In the genomic region with DNA sequence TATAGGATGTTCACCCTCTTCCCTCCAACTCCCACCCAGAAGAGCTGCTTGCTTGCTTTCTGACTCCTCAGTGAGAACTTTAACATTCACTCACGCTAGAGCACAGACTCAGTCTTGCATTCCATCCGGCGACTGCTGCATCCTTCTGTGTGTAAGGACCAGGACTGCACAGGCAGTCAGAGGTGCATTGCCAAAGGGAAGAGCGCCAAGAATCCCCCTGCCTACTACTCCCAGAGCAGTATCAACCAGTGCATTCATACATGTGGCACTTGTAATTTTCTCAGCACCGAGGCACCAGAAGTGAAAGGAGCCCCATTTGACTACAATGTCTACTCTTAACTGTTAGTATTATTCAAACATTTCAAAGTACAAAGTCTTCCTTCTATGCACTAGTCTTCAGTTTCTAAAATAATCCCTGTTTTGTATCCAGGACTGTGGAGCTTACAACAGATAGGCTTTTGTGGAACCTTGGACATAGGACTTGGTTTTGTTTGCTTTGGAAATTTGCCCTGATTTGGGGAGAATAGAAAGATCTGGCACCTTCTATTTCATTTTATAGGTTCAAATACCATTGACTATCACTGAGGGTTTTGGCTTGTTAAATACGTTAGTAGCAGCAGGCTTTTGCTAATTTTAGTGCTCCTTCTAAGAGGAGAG, we compare ENCODE assay signal across 12 mouse cellular contexts.
A peak's percentile ranks its signal among the peaks of the same experiment; 100 is the strongest.
DNase-seq lines count a peak whose midpoint lies in the region; ATAC-seq and TF ChIP-seq lines count a peak whose summit lies in the region.
"Had no signal": no experiment of that assay in that cellular context is flagged by ENCODE, and none has a peak within 500 bp of the region (broad histone marks: within the 10 kb centered on the region; RNA-seq: fewer than 3 reads in every experiment).

No protein-coding gene starts in this region.

- H3K9me3 ChIP-seq in heart, postnatal 0 days (replicated peaks; ENCODE audit: control insufficient read depth, low read length), result no peaks in the 10 kb centered on the region
- H3K9me3 ChIP-seq: kidney, embryonic 15.5 days; stomach, embryonic 15.5 days had no signal

- no peak overlapping the region; the same call in 1 of the 2 replicates for H3K4me3 ChIP-seq in layer of hippocampus, adult 2 months
- H3K4me3 ChIP-seq in heart, postnatal 0 days (ENCODE audit: low read depth, low read length), result no peak overlapping the region
- H3K4me3 ChIP-seq: kidney, embryonic 15.5 days; stomach, embryonic 15.5 days had no signal

- WGBS in heart, postnatal 0 days, result 28% methylated on average over 6 of the region's 6 CpGs

- TF ChIP-seq CTCF in layer of hippocampus, adult 2 months (conservative IDR thresholded peaks at IDR 0.05), result no peak
- TF ChIP-seq CTCF in heart, postnatal 0 days (IDR thresholded peaks at IDR 0.05; ENCODE audit: low read depth), result no peak

- H3K9ac ChIP-seq in heart, postnatal 0 days (replicated peaks; ENCODE audit: low read depth, low read length), result no peak overlapping the region
- H3K9ac ChIP-seq: kidney, embryonic 15.5 days; stomach, embryonic 15.5 days had no signal

- H3K36me3 ChIP-seq in heart, postnatal 0 days (replicated peaks; ENCODE audit: control insufficient read depth, insufficient read depth, low read length), result no peaks in the 10 kb centered on the region
- H3K36me3 ChIP-seq: stomach, embryonic 15.5 days had no signal

- H3K4me1 ChIP-seq in heart, postnatal 0 days (ENCODE audit: control insufficient read depth, insufficient read depth), result peaks cover 75% of the 10 kb centered on the region
- H3K4me1 ChIP-seq: stomach, embryonic 15.5 days had no signal

- 0 out of 2 replicates have a peak overlapping the region, but pooled peaks have one; percentile 3 for H3K4me2 ChIP-seq in heart, postnatal 0 days (ENCODE audit: low read depth, low read length)
- H3K4me2 ChIP-seq: kidney, embryonic 15.5 days; stomach, embryonic 15.5 days had no signal

- peak overlapping the region; percentile 65 for H3K27ac ChIP-seq in layer of hippocampus, adult 2 months
- peak overlapping the region; percentile 94 for H3K27ac ChIP-seq in heart, postnatal 0 days (ENCODE audit: low read depth)
- H3K27ac ChIP-seq: kidney, embryonic 15.5 days; stomach, embryonic 15.5 days had no signal

- no peaks in the 10 kb centered on the region for H3K27me3 ChIP-seq in heart, postnatal 0 days (ENCODE audit: control insufficient read depth, insufficient read depth, low read length)
- H3K27me3 ChIP-seq: kidney, embryonic 15.5 days; Patski; stomach, embryonic 15.5 days had no signal

- ATAC-seq in heart, postnatal 0 days (ENCODE audit: insufficient read depth, low read depth), result no peak
- no peak for ATAC-seq in frontal cortex, adult (ENCODE audit: low TSS enrichment)
- ATAC-seq: Patski had no signal

- peak; percentile 47 to 67 for DNase-seq in cerebellum, postnatal 10 days
- no peak for DNase-seq in cerebellum, adult 8-10 months
- DNase-seq in layer of hippocampus, adult 2 months (ENCODE audit: low spot score in 2 of 2), result no peak
- DNase-seq in layer of hippocampus, postnatal 25 days (ENCODE audit: extremely low spot score in 1 of 2, low spot score in 1 of 2), result no peak
- DNase-seq in 3T3-L1 (ENCODE audit: low read depth, low spot score), result peak; percentile 13
- DNase-seq in heart, postnatal 0 days (ENCODE audit: low spot score), result peak; percentile 66
- no peak for DNase-seq in ovary, postnatal 36 days (ENCODE audit: low spot score)
- DNase-seq: gastrocnemius, postnatal 10 days had no signal

- no peak for TF ChIP-seq EP300 in heart, postnatal 0 days (IDR thresholded peaks at IDR 0.05; ENCODE audit: low read depth)

Comparison
In these comparisons a context has a peak if more than half of its experiments do, and no peak if none do; other contexts are left out.
1. DNase-seq: peak in cerebellum, postnatal 10 days (2 of 2), 3T3-L1 (single experiment) and heart, postnatal 0 days (single experiment); none in cerebellum, adult 8-10 months (single experiment), layer of hippocampus, adult 2 months (0 of 2), layer of hippocampus, postnatal 25 days (0 of 2) and ovary, postnatal 36 days (single experiment).